8 mouse cellular contexts compared by ENCODE assay signal in genomic region chr6:114345156-114345555, GRCm38 (mm10). TPM values are rescaled to one million over a fixed set of nuclear protein-coding genes. Genes with fewer than 3 reads are reported as not detected.
DNase-seq lines count a peak whose midpoint lies in the region.

No protein-coding gene starts in this region.

- intact Hi-C loops in heart, postnatal 25 days (cut with DNase I): loop anchor here (2.0 to 5.0 kb wide), 3 partner anchors 57 to 120 kb away; no protein-coding TSS in a partner anchor

- peak; percentile 92 for DNase-seq in heart, adult 11 months
- DNase-seq in heart, postnatal 25 days (ENCODE audit: low spot score): no peak
- DNase-seq in MN1 (ENCODE audit: low spot score): peak; percentile 12
- peak; percentile 65 to 84 for DNase-seq in cerebellum, postnatal 25 days
- DNase-seq in heart, postnatal 4 days: peak; percentile 73
- DNase-seq in layer of hippocampus, postnatal 36 days: peak; percentile 45 to 57
- DNase-seq in naive thymus-derived CD4-positive, alpha-beta T cell, adult 2 months (ENCODE audit: low read depth): peak; percentile 27
- DNase-seq in thymus, postnatal 36 days: peak; percentile 16 to 28

RNA-seq across cellular contexts. Expression of gene Hrh1, which starts 52.6 kb away (rescaled TPM):
- total RNA-seq in heart, postnatal 25 days (2021): under 1 TPM; 0.29 to 0.42 TPM
- under 1 TPM; 0.14 TPM for total RNA-seq in heart, postnatal 4 days (2021)
- 1 to 10 TPM; 3.3 to 5.1 TPM for total RNA-seq in layer of hippocampus, postnatal 36 days (2021)
